ENCODE assay signal across 13 mouse cellular contexts in the genomic region with DNA sequence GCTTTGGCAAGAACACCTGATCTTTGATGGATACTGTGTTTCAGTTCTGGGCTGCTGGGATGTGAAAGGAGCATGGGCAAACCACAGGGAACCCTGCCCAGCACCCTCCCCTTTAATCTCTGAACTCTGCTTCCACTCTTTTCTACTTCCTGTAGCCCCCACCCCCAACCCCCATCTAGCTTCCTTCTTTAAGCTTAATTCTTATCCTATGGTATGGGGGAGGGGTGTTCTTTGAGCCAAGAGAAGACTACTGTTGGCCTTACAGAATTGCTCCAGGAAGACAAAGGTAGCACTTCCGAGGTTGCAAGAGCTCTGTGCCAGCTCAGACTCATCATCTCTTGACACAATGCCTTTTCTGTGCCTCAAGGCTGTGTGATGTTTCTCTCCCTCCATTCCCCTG. TPM values are rescaled to one million over a fixed set of nuclear protein-coding genes. Genes with fewer than 3 reads are reported as not detected.
DNase-seq lines count a peak whose midpoint lies in the region; ATAC-seq and TF ChIP-seq lines count a peak whose summit lies in the region.
"Had no signal": no experiment of that assay in that cellular context is flagged by ENCODE, and none has a peak within 500 bp of the region (broad histone marks: within the 10 kb centered on the region; RNA-seq: fewer than 3 reads in every experiment).

No protein-coding gene starts in this region.

- H3K9me3 ChIP-seq in kidney, embryonic 14.5 days (ENCODE audit: control insufficient read depth, low read length): no peaks in the 10 kb centered on the region
- H3K9me3 ChIP-seq in embryonic facial prominence, embryonic 14.5 days (ENCODE audit: control insufficient read depth, low read length): no peaks in the 10 kb centered on the region
- H3K9me3 ChIP-seq: forebrain, embryonic 10.5 days had no signal

- TF ChIP-seq POLR2A in thymus, adult 2 months (IDR thresholded peaks at IDR 0.05; ENCODE audit: control insufficient read depth, extremely low read depth, insufficient read depth, low read length, poor library complexity): no peak

- intact Hi-C loops in left cerebral cortex, postnatal 4 days (cut with DNase I): no loop called here

- ATAC-seq in kidney, embryonic 14.5 days (ENCODE audit: low FRiP score, low TSS enrichment): no peak
- no peak for ATAC-seq in embryonic facial prominence, embryonic 14.5 days (ENCODE audit: low read depth)

- H3K4me3 ChIP-seq in kidney, embryonic 14.5 days (ENCODE audit: low read length): no peak overlapping the region
- H3K4me3 ChIP-seq in thymus, adult 2 months (ENCODE audit: control insufficient read depth, insufficient read depth, low read length): no peak overlapping the region
- no peak overlapping the region for H3K4me3 ChIP-seq in embryonic facial prominence, embryonic 14.5 days (ENCODE audit: low read depth, low read length)

- H3K36me3 ChIP-seq in kidney, embryonic 14.5 days (ENCODE audit: control insufficient read depth, insufficient read depth, low read length): peaks cover 16% of the 10 kb centered on the region
- peaks cover 18% of the 10 kb centered on the region for H3K36me3 ChIP-seq in thymus, adult 2 months (ENCODE audit: control insufficient read depth, insufficient read depth, low read length)
- peaks cover 12% of the 10 kb centered on the region; the same call in 1 of the 2 replicates for H3K36me3 ChIP-seq in embryonic facial prominence, embryonic 14.5 days (ENCODE audit: control insufficient read depth, insufficient read depth, low read length)

- H3K27ac ChIP-seq in kidney, embryonic 14.5 days (ENCODE audit: low read depth, low read length): no peak overlapping the region
- peak overlapping the region; percentile 92 for H3K27ac ChIP-seq in thymus, adult 2 months (ENCODE audit: control insufficient read depth, insufficient read depth, low read length)
- H3K27ac ChIP-seq in embryonic facial prominence, embryonic 14.5 days (replicated peaks; ENCODE audit: low read depth, low read length): no peak overlapping the region
- H3K27ac ChIP-seq: forebrain, embryonic 10.5 days had no signal

- H3K4me1 ChIP-seq in kidney, embryonic 14.5 days (ENCODE audit: control insufficient read depth, insufficient read depth, low read length): peaks cover 39% of the 10 kb centered on the region
- H3K4me1 ChIP-seq in thymus, adult 2 months (replicated peaks; ENCODE audit: control insufficient read depth, insufficient read depth, low read length): peaks cover 59% of the 10 kb centered on the region
- H3K4me1 ChIP-seq in embryonic facial prominence, embryonic 14.5 days (ENCODE audit: control insufficient read depth, insufficient read depth, low read length): peaks cover 26% of the 10 kb centered on the region

- H3K27me3 ChIP-seq in kidney, embryonic 14.5 days (ENCODE audit: control insufficient read depth, insufficient read depth, low read length): no peaks in the 10 kb centered on the region
- H3K27me3 ChIP-seq in thymus, adult 2 months (ENCODE audit: control insufficient read depth, insufficient read depth, low read length): no peaks in the 10 kb centered on the region
- no peaks in the 10 kb centered on the region for H3K27me3 ChIP-seq in embryonic facial prominence, embryonic 14.5 days (replicated peaks; ENCODE audit: control insufficient read depth, insufficient read depth, low read length)

- 0 out of 2 replicates have a peak overlapping the region, but pooled peaks have one; percentile 73 for H3K9ac ChIP-seq in kidney, embryonic 14.5 days (ENCODE audit: low read depth, low read length)
- H3K9ac ChIP-seq in embryonic facial prominence, embryonic 14.5 days (ENCODE audit: low read depth, low read length): no peak overlapping the region

- no peak for DNase-seq in kidney, adult 11 months
- DNase-seq in thymus, adult 2 months: peak; percentile 33
- no peak for DNase-seq in thymus, postnatal 25 days
- DNase-seq in embryonic facial prominence, embryonic 14.5 days (ENCODE audit: low spot score): no peak
- DNase-seq in naive thymus-derived CD4-positive, alpha-beta T cell, adult 2 months (ENCODE audit: low read depth): peak; percentile 43
- no peak for DNase-seq in left cerebral cortex, postnatal 4 days
- no peak for DNase-seq in ovary, adult 18-20 months (ENCODE audit: low spot score)
- DNase-seq: gastrocnemius, postnatal 14 days; lung, postnatal 4 days had no signal

- TF ChIP-seq CTCF in thymus, adult 2 months (IDR thresholded peaks at IDR 0.05; ENCODE audit: borderline replicate concordance, control insufficient read depth, extremely low read depth, insufficient read depth, low read length, poor library complexity): no peak

- 63% methylated on average over 1 of the region's 1 CpGs for WGBS in kidney, embryonic 14.5 days
- WGBS in thymus, adult 2 months: 10% methylated on average over 1 of the region's 1 CpGs
- 32% methylated on average over 1 of the region's 1 CpGs for WGBS in embryonic facial prominence, embryonic 14.5 days

- H3K4me2 ChIP-seq in kidney, embryonic 14.5 days (replicated peaks; ENCODE audit: low read depth, low read length): peak overlapping the region; percentile 72; the same call in 1 of the 2 replicates
- peak overlapping the region; percentile 83; the same call in 1 of the 2 replicates for H3K4me2 ChIP-seq in embryonic facial prominence, embryonic 14.5 days (ENCODE audit: low read depth, low read length)

RNA-seq across cellular contexts. Expression of a gene that starts 2.0 kb away (rescaled TPM):
- 61.1 and 73.7 TPM in 2 replicates for polyA plus RNA-seq in kidney, embryonic 14.5 days (2014; fragmentation: Nextera tagmentation; extraction: Ambion mirVana)
- polyA plus RNA-seq in thymus, adult 2 months (2012; rRNA removed): 140 and 173 TPM in 2 replicates
- polyA plus RNA-seq in embryonic facial prominence, embryonic 14.5 days (2014; fragmentation: Nextera tagmentation; extraction: Ambion mirVana): 50.1 and 51.0 TPM in 2 replicates
- total RNA-seq in left cerebral cortex, postnatal 4 days (2021): 10 to 100 TPM; 22.9 to 25.3 TPM

RNA-seq across cellular contexts. Expression of a gene that starts 17.3 kb away (rescaled TPM):
- polyA plus RNA-seq in kidney, embryonic 14.5 days (2014; fragmentation: Nextera tagmentation; extraction: Ambion mirVana): 12.8 and 13.5 TPM in 2 replicates
- polyA plus RNA-seq in thymus, adult 2 months (2012; rRNA removed): 2.2 and 2.6 TPM in 2 replicates
- 0.77 and 1.0 TPM in 2 replicates for polyA plus RNA-seq in embryonic facial prominence, embryonic 14.5 days (2014; fragmentation: Nextera tagmentation; extraction: Ambion mirVana)
- not detected for total RNA-seq in left cerebral cortex, postnatal 4 days (2021)
- total RNA-seq: common myeloid progenitor, adult 5-6 weeks had no signal

RNA-seq across cellular contexts. Expression of a gene that starts 43.3 kb away (rescaled TPM):
- polyA plus RNA-seq in kidney, embryonic 14.5 days (2014; fragmentation: Nextera tagmentation; extraction: Ambion mirVana): not detected in 2 replicates
- polyA plus RNA-seq in thymus, adult 2 months (2012; rRNA removed): 18.9 and 19.2 TPM in 2 replicates
- polyA plus RNA-seq in embryonic facial prominence, embryonic 14.5 days (2014; fragmentation: Nextera tagmentation; extraction: Ambion mirVana): 0.45 and 1.0 TPM in 2 replicates
- total RNA-seq in left cerebral cortex, postnatal 4 days (2021): not detected
- total RNA-seq: common myeloid progenitor, adult 5-6 weeks; gastrocnemius, postnatal 14 days had no signal
- polyA plus RNA-seq: forebrain, embryonic 10.5 days had no signal

RNA-seq across cellular contexts. Expression of a gene that starts 45.1 kb away (rescaled TPM):
- 0.14 TPM in 2 replicates for polyA plus RNA-seq in kidney, embryonic 14.5 days (2014; fragmentation: Nextera tagmentation; extraction: Ambion mirVana)
- 4.7 and 5.9 TPM in 2 replicates for polyA plus RNA-seq in thymus, adult 2 months (2012; rRNA removed)
- 1.3 and 2.1 TPM in 2 replicates for polyA plus RNA-seq in embryonic facial prominence, embryonic 14.5 days (2014; fragmentation: Nextera tagmentation; extraction: Ambion mirVana)
- under 1 TPM in 1 of 2 experiments, not detected in 1; 0.14 TPM for total RNA-seq in left cerebral cortex, postnatal 4 days (2021)
- total RNA-seq: adrenal gland, adult 18-20 months; common myeloid progenitor, adult 5-6 weeks had no signal
- polyA plus RNA-seq: forebrain, embryonic 10.5 days had no signal

RNA-seq across cellular contexts. Expression of a gene that starts 45.8 kb away (rescaled TPM):
- 4.7 and 5.1 TPM in 2 replicates for polyA plus RNA-seq in kidney, embryonic 14.5 days (2014; fragmentation: Nextera tagmentation; extraction: Ambion mirVana)
- polyA plus RNA-seq in thymus, adult 2 months (2012; rRNA removed): 9.7 and 12.3 TPM in 2 replicates
- polyA plus RNA-seq in embryonic facial prominence, embryonic 14.5 days (2014; fragmentation: Nextera tagmentation; extraction: Ambion mirVana): 6.8 and 7.3 TPM in 2 replicates
- 1 to 10 TPM in 1 of 2 experiments, under 1 TPM in 1; 0.90 to 2.7 TPM for total RNA-seq in left cerebral cortex, postnatal 4 days (2021)
- total RNA-seq: common myeloid progenitor, adult 5-6 weeks had no signal

Comparison
In these comparisons a context has a peak if more than half of its experiments do, and no peak if none do; other contexts are left out.
1. DNase-seq: peak in thymus, adult 2 months (single experiment) and naive thymus-derived CD4-positive, alpha-beta T cell, adult 2 months (single experiment); none in kidney, adult 11 months (single experiment), thymus, postnatal 25 days (single experiment), embryonic facial prominence, embryonic 14.5 days (single experiment), left cerebral cortex, postnatal 4 days (single experiment) and ovary, adult 18-20 months (single experiment).